Mouse (Mus musculus) intestine, embryonic 16.5 days (tissue): ENCODE measurements around the gene Gfod2. TPM values are rescaled to one million over a fixed set of nuclear protein-coding genes. Genes with fewer than 3 reads are reported as not detected.

Experiments used
- ATAC-seq: fragments of 200-750 bp; cut with Nextera tagmentation; 2 replicates; pipeline ENCODE4 v1.8.0; 2017; ENCODE audit warnings: moderate TSS enrichment, moderate library complexity
- H3K27ac ChIP-seq: fragments of 300-500 bp; sonication (generic); 2 replicates; pipeline ENCODE4 v1.5.1; 2014; ENCODE audit warnings: mild to moderate bottlenecking, low read length
- H3K27me3 ChIP-seq: fragments of 300-500 bp; sonication (generic); replicated peaks from 2 replicates; pipeline ENCODE4 v1.6.1; 2014; ENCODE audit warnings: low read length, control low read depth, mixed read lengths; ENCODE audit not compliant: control insufficient read depth, insufficient read depth
- H3K36me3 ChIP-seq: fragments of 300-500 bp; sonication (generic); 2 replicates; pipeline ENCODE4 v1.6.1; 2014; ENCODE audit warnings: low read length, control low read depth; ENCODE audit not compliant: control insufficient read depth, insufficient read depth
- H3K4me1 ChIP-seq: fragments of 300-500 bp; sonication (generic); 2 replicates; pipeline ENCODE4 v1.6.1; 2014; ENCODE audit warnings: low read length, control low read depth, mixed read lengths; ENCODE audit not compliant: control insufficient read depth, insufficient read depth
- H3K4me2 ChIP-seq: fragments of 300-500 bp; sonication (generic); 2 replicates; pipeline ENCODE4 v1.6.1; 2014; ENCODE audit warnings: low read depth, low read length, control low read depth
- H3K4me3 ChIP-seq: fragments of 300-500 bp; sonication (generic); 2 replicates; pipeline ENCODE4 v1.5.1; 2014; ENCODE audit warnings: mild to moderate bottlenecking, low read length
- H3K9ac ChIP-seq: fragments of 300-500 bp; sonication (generic); 2 replicates; pipeline ENCODE4 v1.6.1; 2014; ENCODE audit warnings: low read depth, low read length
- H3K9me3 ChIP-seq: fragments of 300-500 bp; sonication (generic); 2 replicates; pipeline ENCODE4 v1.6.1; 2016; ENCODE audit warnings: low read length, control low read depth; ENCODE audit not compliant: control insufficient read depth
- WGBS: fragments of 180-500 bp; shearing (Covaris S2); extraction: QIAGEN DNeasy Blood & Tissue Kit; methylation state at CpG from one replicate; pipeline ENCODE4 v1.1.7; 2014; 5-methylcytosine and 5-hydroxymethylcytosine counted together
- polyA plus RNA-seq: library from polyadenylated mRNA; unstranded; fragments of >200 nt; fragmentation: Nextera tagmentation; extraction: Ambion mirVana; gene quantifications from 2 replicates; pipeline ENCODE4 v1.2.1, GENCODE M21; 2015

The Gfod2 gene
- polyA plus RNA-seq, 1 experiment from 2014 or later: 10.9 TPM

- no peaks in the 10 kb centered on the region for H3K36me3 ChIP-seq
Measured at GRCm38 (mm10) chr8:105732186-105732585, 26.3 kb downstream of the Gfod2 start.

DNA sequence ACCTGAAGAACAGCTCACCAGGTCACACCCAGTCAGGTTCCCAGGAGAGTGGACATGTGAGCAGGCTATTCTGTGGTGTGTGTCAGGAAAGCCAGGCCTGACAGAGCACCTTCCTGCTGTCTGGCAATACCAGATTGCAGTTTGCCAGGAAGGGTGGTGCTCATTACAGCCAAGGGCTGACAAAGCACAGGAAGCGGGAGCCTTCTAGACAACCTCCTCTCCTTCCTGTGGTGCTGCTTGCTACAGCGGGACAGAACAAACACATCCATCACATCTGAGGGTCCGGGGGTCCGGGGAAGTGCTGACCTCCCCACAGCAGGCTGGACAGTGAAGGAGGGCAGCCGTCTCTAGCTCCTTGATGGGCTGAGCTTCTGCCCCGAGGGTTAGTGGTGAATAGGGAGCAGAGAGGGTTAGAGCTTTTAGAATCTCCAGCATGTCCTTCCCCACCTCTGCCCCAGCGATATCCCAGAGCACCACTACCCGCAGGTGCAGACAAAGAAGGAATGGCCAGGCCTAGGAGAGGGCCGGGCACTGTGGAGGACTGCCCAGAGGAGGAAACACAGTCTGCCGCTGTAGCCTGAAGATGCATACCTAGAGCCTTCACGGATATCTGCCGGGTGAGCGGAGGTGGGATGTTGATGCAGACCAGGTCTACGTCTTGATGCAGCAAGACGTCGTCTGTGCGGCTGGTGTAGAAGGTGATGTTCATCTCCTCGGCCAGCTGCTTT is 30.9 kb downstream of the Gfod2 start:
- no peaks in the 10 kb centered on the region for H3K27me3 ChIP-seq
- H3K27ac ChIP-seq: no peak overlapping the region
- 82% methylated on average over 18 of the region's 18 CpGs for WGBS
- H3K9me3 ChIP-seq: no peaks in the 10 kb centered on the region
- no peaks in the 10 kb centered on the region for H3K4me1 ChIP-seq
- H3K36me3 ChIP-seq: no peaks in the 10 kb centered on the region
- H3K9ac ChIP-seq: no peak overlapping the region
- no peak overlapping the region for H3K4me3 ChIP-seq
- H3K4me2 ChIP-seq: no peak overlapping the region
- ATAC-seq: peak; percentile 63

More at GRCm38 (mm10) chr8:105732186-105732585, 26.3 kb downstream of the Gfod2 start:
- no peak overlapping the region for H3K9ac ChIP-seq
- no peaks in the 10 kb centered on the region for H3K4me1 ChIP-seq
- H3K9me3 ChIP-seq: no peaks in the 10 kb centered on the region
- no peak for ATAC-seq
- H3K27ac ChIP-seq: no peak overlapping the region
- WGBS: 87% methylated on average over 5 of the region's 5 CpGs
- no peaks in the 10 kb centered on the region for H3K27me3 ChIP-seq
- H3K4me3 ChIP-seq: no peak overlapping the region
- no peak overlapping the region for H3K4me2 ChIP-seq

DNA sequence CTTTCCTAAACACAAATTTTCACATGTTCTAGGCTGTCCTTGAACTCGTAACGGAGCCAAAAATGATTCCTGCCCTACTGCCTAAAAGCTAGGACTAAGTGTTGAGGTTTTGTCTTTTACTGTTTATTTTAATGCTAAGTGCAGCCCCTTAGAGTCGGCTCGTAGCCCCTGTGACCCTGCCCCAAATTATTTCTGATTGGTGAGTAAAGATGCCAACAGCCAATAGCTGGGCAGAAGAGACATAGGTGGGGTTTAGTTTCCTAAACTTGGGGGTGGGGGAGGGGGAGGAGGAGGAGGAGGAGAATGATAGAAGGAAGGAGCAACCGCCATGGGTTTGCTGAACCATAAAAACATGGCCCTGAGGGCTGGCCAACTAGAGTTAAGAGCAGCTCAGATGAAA is 32.7 kb downstream of the Gfod2 start:
- no peak overlapping the region for H3K27ac ChIP-seq
- no peaks in the 10 kb centered on the region for H3K27me3 ChIP-seq
- WGBS: 66% methylated on average over 5 of the region's 5 CpGs

DNA sequence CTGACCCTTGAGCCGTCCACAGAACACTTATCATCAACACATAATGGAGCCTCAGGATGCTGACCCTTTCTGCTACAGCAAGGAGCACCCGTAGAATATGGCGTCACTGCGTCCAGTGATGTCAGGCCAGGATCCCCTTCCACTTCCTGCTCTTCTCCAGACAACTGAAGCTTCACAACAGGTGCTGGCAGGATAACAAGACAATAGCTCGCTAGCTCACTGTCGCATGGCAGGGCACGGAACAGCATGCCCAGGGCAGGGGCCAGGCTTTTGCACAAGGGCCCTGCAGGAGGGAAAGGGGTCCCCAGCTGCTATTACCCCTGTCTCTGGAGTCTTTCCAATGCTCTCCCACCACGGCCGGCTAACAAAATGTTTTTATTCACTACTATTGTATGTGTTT is 35.6 kb downstream of the Gfod2 start:
- no peak for ATAC-seq
- Histone ChIP-seq H3K27ac (no peak overlapping the region), H3K36me3 (no peaks in the 10 kb centered on the region), H3K9me3 (no peaks in the 10 kb centered on the region), H3K4me2 (no peak overlapping the region), H3K27me3 (no peaks in the 10 kb centered on the region), H3K4me1 (no peaks in the 10 kb centered on the region), H3K9ac (no peak overlapping the region), H3K4me3 (no peak overlapping the region)
- 90% methylated on average over 9 of the region's 9 CpGs for WGBS

More for the DNA sequence above, 32.7 kb downstream of the Gfod2 start:
- H3K9ac ChIP-seq: no peak overlapping the region
- ATAC-seq: no peak
- H3K9me3 ChIP-seq: no peaks in the 10 kb centered on the region
- H3K4me3 ChIP-seq: no peak overlapping the region
- H3K36me3 ChIP-seq: no peaks in the 10 kb centered on the region
- no peak overlapping the region for H3K4me2 ChIP-seq
- no peaks in the 10 kb centered on the region for H3K4me1 ChIP-seq

- WGBS: 83% methylated on average over 4 of the region's 4 CpGs
- H3K4me3 ChIP-seq: no peak overlapping the region
- H3K9ac ChIP-seq: no peak overlapping the region
- no peaks in the 10 kb centered on the region for H3K27me3 ChIP-seq
- no peaks in the 10 kb centered on the region for H3K4me1 ChIP-seq
- H3K27ac ChIP-seq: no peak overlapping the region
- no peaks in the 10 kb centered on the region for H3K36me3 ChIP-seq
- ATAC-seq: no peak
- no peak overlapping the region for H3K4me2 ChIP-seq
- H3K9me3 ChIP-seq: no peaks in the 10 kb centered on the region
Measured at GRCm38 (mm10) chr8:105719637-105720036, 38.8 kb downstream of the Gfod2 start.

DNA sequence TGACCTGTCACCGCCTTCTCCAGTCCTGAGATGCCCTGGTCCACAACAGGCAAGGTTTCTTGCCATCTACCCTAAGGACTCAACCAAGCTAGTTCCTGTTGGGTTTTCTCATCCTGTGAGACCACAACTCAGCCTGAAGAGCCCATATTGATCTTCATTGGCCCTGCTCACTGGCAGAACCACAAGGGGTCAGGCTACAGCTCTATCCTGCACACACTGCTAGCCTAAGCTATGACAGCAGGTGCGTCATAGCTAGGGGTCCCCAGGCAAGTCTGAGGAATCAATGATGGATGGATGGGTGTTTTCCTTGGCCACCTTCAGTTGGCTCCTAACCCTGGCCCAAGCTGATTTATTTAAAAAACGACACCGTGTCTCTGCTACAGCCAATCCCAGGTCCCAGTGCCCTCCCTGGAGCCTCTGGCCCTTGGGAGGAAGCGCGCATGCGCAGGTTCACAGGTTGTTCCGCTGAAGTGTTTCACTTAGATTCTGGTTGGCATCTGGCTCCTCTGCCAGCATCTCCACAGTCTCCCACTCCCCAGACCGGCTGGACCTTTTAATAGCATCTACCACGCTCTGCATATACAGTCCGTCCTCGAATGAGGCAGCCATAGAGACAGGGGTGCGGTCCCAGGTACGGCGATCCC is 42.0 kb downstream of the Gfod2 start:
- no peaks in the 10 kb centered on the region for H3K36me3 ChIP-seq
- no peaks in the 10 kb centered on the region for H3K9me3 ChIP-seq
- no peak overlapping the region for H3K4me2 ChIP-seq
- 89% methylated on average over 15 of the region's 15 CpGs for WGBS
- no peak overlapping the region for H3K9ac ChIP-seq
- no peaks in the 10 kb centered on the region for H3K4me1 ChIP-seq
- H3K27ac ChIP-seq: no peak overlapping the region
- H3K4me3 ChIP-seq: no peak overlapping the region
- ATAC-seq: no peak
- H3K27me3 ChIP-seq: no peaks in the 10 kb centered on the region

- Histone ChIP-seq H3K9me3 (no peaks in the 10 kb centered on the region), H3K4me1 (no peaks in the 10 kb centered on the region), H3K27me3 (no peaks in the 10 kb centered on the region), H3K9ac (no peak overlapping the region), H3K27ac (no peak overlapping the region), H3K4me3 (no peak overlapping the region), H3K4me2 (no peak overlapping the region), H3K36me3 (no peaks in the 10 kb centered on the region)
- ATAC-seq: no peak
- WGBS: 62% methylated on average over 6 of the region's 6 CpGs
Measured at GRCm38 (mm10) chr8:105715042-105715441, 43.4 kb downstream of the Gfod2 start.

- no peaks in the 10 kb centered on the region for H3K36me3 ChIP-seq
- no peaks in the 10 kb centered on the region for H3K4me1 ChIP-seq
- H3K4me3 ChIP-seq: no peak overlapping the region
- 5% methylated on average over 3 of the region's 3 CpGs for WGBS
- no peak overlapping the region for H3K4me2 ChIP-seq
- H3K9ac ChIP-seq: no peak overlapping the region
- no peaks in the 10 kb centered on the region for H3K27me3 ChIP-seq
- peak; percentile 63 for ATAC-seq
- H3K9me3 ChIP-seq: no peaks in the 10 kb centered on the region
- no peak overlapping the region for H3K27ac ChIP-seq
Measured at GRCm38 (mm10) chr8:105714139-105714538, 44.3 kb downstream of the Gfod2 start.

DNA sequence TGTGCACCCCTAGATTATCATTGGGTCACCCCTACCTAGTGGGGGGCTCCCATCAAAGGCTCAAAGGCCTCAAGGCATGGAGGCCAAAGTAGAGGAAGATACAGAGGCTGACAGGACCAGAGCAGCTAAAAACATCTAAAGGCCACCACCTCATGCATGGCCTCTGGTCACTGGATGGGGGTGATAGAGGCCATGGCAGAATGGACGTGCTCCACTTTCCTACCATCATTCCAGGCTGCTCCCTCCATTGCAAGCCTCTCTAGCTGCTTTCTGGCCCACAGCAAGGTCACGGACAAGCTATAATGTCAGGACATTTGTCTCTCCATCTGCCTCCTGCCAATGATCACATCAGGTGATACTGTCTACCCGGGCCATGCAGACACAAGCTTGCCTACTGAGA is 46.2 kb downstream of the Gfod2 start:
- no peak overlapping the region for H3K4me2 ChIP-seq
- whole genome bisulfite sequencing: 80% methylated on average over 3 of the region's 3 CpGs
- H3K4me1 ChIP-seq: peaks cover 8% of the 10 kb centered on the region
- no peak overlapping the region for H3K9ac ChIP-seq
- H3K4me3 ChIP-seq: no peak overlapping the region
- no peak for ATAC-seq
- no peak overlapping the region for H3K27ac ChIP-seq
- no peaks in the 10 kb centered on the region for H3K36me3 ChIP-seq
- no peaks in the 10 kb centered on the region for H3K9me3 ChIP-seq
- H3K27me3 ChIP-seq: no peaks in the 10 kb centered on the region
